Mouse (Mus musculus) B cell, adult (primary cell): ENCODE results near the gene Kif14. TPM values are rescaled to one million over a fixed set of nuclear protein-coding genes. Genes with fewer than 3 reads are reported as not detected.

ENCODE experiments used
- total RNA-seq: library from RNA; stranded (reverse); gene quantifications from 4 replicates; pipeline ENCODE4 v1.2.4, GENCODE M21; 2023; ENCODE audit not compliant: inconsistent age

Kif14 gene
- total RNA-seq = 0.48 to 3.4 TPM (median 0.89 TPM) in 4 replicates

DNA sequence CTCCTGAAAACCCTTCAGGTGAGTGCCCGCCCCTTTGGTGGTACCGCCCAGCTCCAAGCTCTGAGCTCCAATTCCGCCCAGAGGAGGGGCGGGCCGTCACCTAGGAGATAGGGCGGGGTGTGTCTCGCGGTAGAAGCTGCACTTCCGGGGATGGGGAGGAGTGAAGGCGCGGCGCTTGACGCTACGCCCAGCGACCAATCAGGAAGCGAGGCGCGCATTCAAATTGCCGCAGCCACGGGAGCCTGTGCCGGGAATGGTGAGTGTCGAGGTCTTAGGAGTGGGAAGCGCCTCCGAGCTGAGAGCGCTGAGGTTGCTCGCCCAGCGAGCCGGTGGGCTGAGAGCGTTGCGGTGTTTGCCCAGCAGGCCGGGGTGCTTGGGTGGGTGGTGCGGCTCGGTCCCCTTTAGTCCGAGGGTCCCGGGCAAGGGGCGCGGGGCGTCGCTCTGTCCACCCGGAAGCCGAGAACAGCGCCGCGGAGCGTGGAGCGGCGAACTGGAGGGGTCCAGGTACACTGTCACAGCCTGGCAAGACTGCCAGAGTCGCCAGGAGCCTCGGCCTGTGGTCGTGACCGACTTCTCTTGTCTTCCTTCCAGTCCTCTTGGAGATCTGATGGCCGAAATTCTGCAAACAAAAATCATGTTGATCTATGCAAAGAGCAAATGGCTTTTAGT lies at the start of gene Kif14:
Gene Kif14, plus strand, starts transcription at position 201 of the 669 bp plus-strand sequence.

Other genes starting within 250 kb of the Kif14 start
- gene Inava, start 232.1 kb upstream of the Kif14 start, total RNA-seq = not detected in 4 replicates
- not detected in 4 replicates for gene Gpr25, start 205.5 kb upstream of the Kif14 start, total RNA-seq
- gene Camsap2, start 120.2 kb upstream of the Kif14 start, total RNA-seq = 36.4 to 39.9 TPM (median 38.4 TPM) in 4 replicates
- gene Ddx59, start 51.1 kb upstream of the Kif14 start, total RNA-seq = 20.3 to 21.9 TPM (median 20.6 TPM) in 4 replicates
- 24.1 to 28.8 TPM (median 27.0 TPM) in 4 replicates for gene Zfp281, start 158.6 kb downstream of the Kif14 start, total RNA-seq